Mouse (Mus musculus) bone marrow, adult 2 months (tissue): Measurements from ENCODE around the gene Itpr1.

Experiments
- CTCF ChIP-seq: fragments of 200-500 bp; IDR thresholded peaks from 2 replicates; pipeline ENCODE4 v1.5.1; 2011; ENCODE audit warnings: low read length, control low read depth; ENCODE audit not compliant: control insufficient read depth, insufficient read depth
- POLR2A ChIP-seq: fragments of 200-500 bp; IDR thresholded peaks from 2 replicates; pipeline ENCODE4 v1.6.1; 2011; ENCODE audit warnings: low read depth, mild to moderate bottlenecking, control low read depth, low read length, borderline replicate concordance; ENCODE audit not compliant: control insufficient read depth

DNA sequence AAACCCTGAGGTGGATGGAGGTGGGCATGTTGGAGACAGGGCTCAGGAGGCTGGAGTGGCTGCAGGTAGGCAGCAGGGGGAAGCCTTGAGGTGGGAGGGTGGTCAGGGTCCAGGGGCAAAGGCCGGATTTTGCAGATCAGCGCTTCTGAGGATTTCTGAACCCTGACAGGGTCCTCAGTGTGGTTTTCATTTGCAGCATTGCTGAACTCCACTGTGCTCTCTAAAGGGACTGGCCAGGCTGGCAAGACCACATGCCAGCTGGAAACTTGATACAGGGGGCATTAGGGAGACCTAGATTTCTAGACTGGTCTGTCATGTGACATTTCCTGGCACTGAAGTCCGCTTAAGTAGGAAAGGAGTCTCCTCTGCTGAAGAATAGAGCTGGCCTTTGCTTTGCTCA lies 5.1 kb downstream of the Itpr1 start:
- TF ChIP-seq CTCF (no peak), POLR2A (no peak)
